Mouse (Mus musculus): Measurements from ENCODE around the gene Socs2. TPM values are rescaled to one million over a fixed set of nuclear protein-coding genes. Genes with fewer than 3 reads are reported as not detected.

Gene Socs2
- total and polyA plus RNA-seq, 3 experiments, result 16.5 to 24.9 TPM; not detected in 1

DNA sequence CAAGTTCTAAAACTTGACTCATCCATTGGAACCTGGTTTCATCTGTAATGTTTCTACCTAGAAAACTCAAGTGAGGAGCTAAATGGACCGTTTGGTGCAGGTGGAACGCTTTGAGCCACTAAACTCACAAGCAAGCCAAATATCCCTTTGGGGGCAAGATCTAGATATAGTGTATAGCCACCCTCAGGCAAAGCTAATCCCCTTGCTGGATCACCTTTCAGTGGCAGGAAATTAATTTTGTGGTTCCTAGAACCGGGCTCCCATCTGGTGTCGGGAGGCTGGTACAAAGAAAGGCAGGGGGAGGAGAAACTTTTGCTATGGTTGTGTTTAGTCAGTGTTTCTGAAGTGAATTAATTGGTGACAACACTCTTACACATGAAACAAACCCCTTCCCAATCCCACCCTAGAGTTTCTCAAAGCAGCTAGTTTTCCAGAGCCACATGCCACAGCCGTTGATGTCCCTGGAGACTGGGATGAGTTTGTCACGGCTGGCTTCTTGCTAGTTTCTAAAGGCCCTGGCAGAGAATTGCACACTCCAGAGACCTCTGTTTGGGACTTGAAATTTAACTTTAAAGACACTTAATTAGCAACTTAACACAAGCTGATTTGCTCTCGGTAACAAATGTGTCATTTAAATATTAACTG, 19.7 kb downstream of the Socs2 start:
- Histone ChIP-seq H3K4me3 (ENCODE audit: control insufficient read depth in 1 of 2, insufficient read depth in 1 of 2, low read depth in 2 of 2, low read length in 2 of 2) (no peak overlapping the region), H3K79me2 (ENCODE audit: control insufficient read depth, insufficient read depth, low read length, poor library complexity) (no peaks in the 10 kb centered on the region), H3K4me1 (ENCODE audit: control insufficient read depth in 1 of 2, insufficient read depth in 2 of 2, low read length in 2 of 2) (no peaks in the 10 kb centered on the region), H3K27me3 (ENCODE audit: control insufficient read depth in 1 of 2, insufficient read depth in 2 of 2, low read length in 2 of 2) (no peaks in the 10 kb centered on the region), H3K27ac (ENCODE audit: control insufficient read depth, low read depth, low read length) (no peak overlapping the region), H3K9ac (ENCODE audit: control insufficient read depth, low read depth, low read length, poor library complexity, severe bottlenecking) (no peak overlapping the region), H3K9me3 (replicated peaks; ENCODE audit: insufficient read depth, low read length) (no peaks in the 10 kb centered on the region), H3K36me3 (ENCODE audit: control insufficient read depth in 1 of 2, insufficient read depth in 2 of 2, low read length in 2 of 2) (no peaks in the 10 kb centered on the region)
- DNase-seq (ENCODE audit: low read depth, low spot score), result no peak
- TF ChIP-seq MEF2A (IDR thresholded peaks at IDR 0.05; ENCODE audit: extremely low read depth, insufficient replicate concordance, low read depth, low read length, poor library complexity, severe bottlenecking), result no peak
- TF ChIP-seq POLR2A (IDR thresholded peaks at IDR 0.05; ENCODE audit: control insufficient read depth in 1 of 2, insufficient read depth in 1 of 2, low read depth in 1 of 2, low read length in 2 of 2, poor library complexity in 1 of 2), result no peak
- TF ChIP-seq MAZ (IDR thresholded peaks at IDR 0.05; ENCODE audit: low read depth, low read length), result no peak
- TF ChIP-seq BHLHE40 (IDR thresholded peaks at IDR 0.05; ENCODE audit: borderline replicate concordance, low read depth, low read length), result no peak
- no peak for TF ChIP-seq ETS1 (IDR thresholded peaks at IDR 0.05; ENCODE audit: low read depth, low read length)
- no peak for TF ChIP-seq USF2 (IDR thresholded peaks at IDR 0.05; ENCODE audit: borderline replicate concordance in 1 of 2, insufficient read depth in 1 of 2, low read depth in 1 of 2, low read length in 2 of 2)
- no peak for TF ChIP-seq CHD1 (IDR thresholded peaks at IDR 0.05; ENCODE audit: low read depth, low read length)
- TF ChIP-seq ZC3H11A (IDR thresholded peaks at IDR 0.05; ENCODE audit: low read depth, low read length), result no peak
- no peak for TF ChIP-seq NELFE (IDR thresholded peaks at IDR 0.05; ENCODE audit: low read depth, low read length)
- TF ChIP-seq EP300 (IDR thresholded peaks at IDR 0.05; ENCODE audit: low read depth in 1 of 2, low read length in 2 of 2), result no peak
- TF ChIP-seq SIN3A (IDR thresholded peaks at IDR 0.05; ENCODE audit: low read length), result no peak
- TF ChIP-seq TAL1 (IDR thresholded peaks at IDR 0.05; ENCODE audit: low read length), result no peak
- TF ChIP-seq GABPA (IDR thresholded peaks at IDR 0.05; ENCODE audit: low read depth, low read length), result no peak
- TF ChIP-seq MAFK (IDR thresholded peaks at IDR 0.05; ENCODE audit: borderline replicate concordance, low read depth, low read length), result no peak
- TF ChIP-seq TBP (IDR thresholded peaks at IDR 0.05; ENCODE audit: low read depth, low read length), result no peak

GRCm38 (mm10) chr10:95396356-95396755, 20.6 kb downstream of the Socs2 start:
- H3K9me3 ChIP-seq (replicated peaks; ENCODE audit: insufficient read depth, low read length), result no peaks in the 10 kb centered on the region

More at GRCm38 (mm10) chr10:95396356-95396755, 20.6 kb downstream of the Socs2 start:
- no peaks in the 10 kb centered on the region for H3K4me1 ChIP-seq (ENCODE audit: control insufficient read depth in 1 of 2, insufficient read depth in 2 of 2, low read length in 2 of 2)
- H3K27me3 ChIP-seq (ENCODE audit: control insufficient read depth in 1 of 2, insufficient read depth in 2 of 2, low read length in 2 of 2), result no peaks in the 10 kb centered on the region
- no peak for TF ChIP-seq MAFK (IDR thresholded peaks at IDR 0.05; ENCODE audit: borderline replicate concordance, low read depth, low read length)
- no peak for TF ChIP-seq RCOR1 (IDR thresholded peaks at IDR 0.05; ENCODE audit: low read depth, low read length)
- no peak for TF ChIP-seq NRF1 (IDR thresholded peaks at IDR 0.05; ENCODE audit: insufficient read depth, low read depth, low read length, poor library complexity, severe bottlenecking)
- no peak for TF ChIP-seq MAX (IDR thresholded peaks at IDR 0.05; ENCODE audit: low read length)
- TF ChIP-seq POLR2AphosphoS2 (IDR thresholded peaks at IDR 0.05; ENCODE audit: low read length), result no peak
- TF ChIP-seq TAL1 (IDR thresholded peaks at IDR 0.05; ENCODE audit: low read length), result no peak
- TF ChIP-seq ETS1 (IDR thresholded peaks at IDR 0.05; ENCODE audit: low read depth, low read length), result no peak
- TF ChIP-seq E2F4 (IDR thresholded peaks at IDR 0.05; ENCODE audit: borderline replicate concordance, low read depth, low read length), result no peak
- H3K4me3 ChIP-seq (ENCODE audit: control insufficient read depth in 1 of 2, insufficient read depth in 1 of 2, low read depth in 2 of 2, low read length in 2 of 2), result no peak overlapping the region
- H3K9ac ChIP-seq (ENCODE audit: control insufficient read depth, low read depth, low read length, poor library complexity, severe bottlenecking), result no peak overlapping the region
- no peaks in the 10 kb centered on the region for H3K36me3 ChIP-seq (ENCODE audit: control insufficient read depth in 1 of 2, insufficient read depth in 2 of 2, low read length in 2 of 2)
- DNase-seq (ENCODE audit: low read depth, low spot score), result no peak
- H3K79me2 ChIP-seq (ENCODE audit: control insufficient read depth, insufficient read depth, low read length, poor library complexity), result no peaks in the 10 kb centered on the region
- H3K27ac ChIP-seq (ENCODE audit: control insufficient read depth, low read depth, low read length), result no peak overlapping the region

All from MEL (cell line).